Mouse (Mus musculus) cerebellum, postnatal 36 days (tissue): ENCODE measurements around the gene Olfr429.
"Not testable (repeated sequence)": the region's sequence is repeated elsewhere in the genome, so short reads cannot be mapped to it uniquely, and the experiment has no call there.

Experiments
- DNase-seq, 2 experiments: peaks; one replicate each; pipeline ENCODE4 v3.0.0; 2021 to 2022; ENCODE audit warnings: mixed read lengths in 2 of 2

Olfr429 gene

DNA sequence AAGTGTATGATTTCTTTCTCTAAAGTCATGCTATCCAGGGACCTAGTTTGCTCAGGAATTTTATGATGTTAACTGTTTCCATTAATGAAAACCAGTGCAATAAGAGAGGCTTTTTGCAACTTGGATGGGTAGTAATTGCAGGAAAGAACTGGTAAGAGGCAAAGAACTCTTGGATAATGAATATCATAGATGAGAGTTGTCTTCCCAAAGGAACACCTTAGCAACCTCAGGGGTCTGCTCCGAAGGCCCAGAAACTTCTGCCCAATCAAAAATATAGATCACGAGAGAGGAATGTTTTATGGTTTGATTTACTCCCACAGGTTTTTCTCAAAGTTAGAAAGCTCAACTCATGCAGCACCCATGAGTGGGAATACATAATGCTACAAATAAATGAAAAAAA is at the start of gene Olfr429:
Olfr429 (plus strand) TSS at position 301 of the 400 bp plus-strand sequence.
- no peak for DNase-seq

DNA sequence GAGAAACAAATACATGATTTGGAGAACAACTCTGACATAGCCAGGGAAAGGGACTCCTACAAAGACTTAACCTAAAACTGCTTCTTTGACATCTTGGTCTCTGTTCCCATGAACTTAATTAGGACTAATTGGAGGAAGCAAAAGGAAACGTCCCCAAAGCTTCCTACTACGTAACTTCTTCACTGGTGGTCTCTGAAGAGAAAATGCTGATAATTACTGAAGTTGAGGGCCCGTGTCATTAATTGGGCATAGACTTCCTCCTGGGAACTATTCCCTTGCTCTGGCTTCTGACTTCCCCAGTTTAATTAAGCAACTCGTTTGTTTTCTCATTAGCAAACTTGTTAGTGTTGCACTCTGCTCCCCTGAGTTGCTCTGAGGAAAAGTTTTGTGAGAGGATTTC is 48.3 kb upstream of the Olfr429 start:
- DNase-seq: no peak

- DNase-seq: no peak
These were observed 45.7 kb upstream of the Olfr429 start for GRCm38 (mm10) chr1:174038480-174038879.

- DNase-seq: no peak
These were observed 43.5 kb upstream of the Olfr429 start, which contains the start of gene Olfr433 for GRCm38 (mm10) chr1:174040523-174041177. Olfr433 (plus strand) TSS chr1:174040705.

DNA sequence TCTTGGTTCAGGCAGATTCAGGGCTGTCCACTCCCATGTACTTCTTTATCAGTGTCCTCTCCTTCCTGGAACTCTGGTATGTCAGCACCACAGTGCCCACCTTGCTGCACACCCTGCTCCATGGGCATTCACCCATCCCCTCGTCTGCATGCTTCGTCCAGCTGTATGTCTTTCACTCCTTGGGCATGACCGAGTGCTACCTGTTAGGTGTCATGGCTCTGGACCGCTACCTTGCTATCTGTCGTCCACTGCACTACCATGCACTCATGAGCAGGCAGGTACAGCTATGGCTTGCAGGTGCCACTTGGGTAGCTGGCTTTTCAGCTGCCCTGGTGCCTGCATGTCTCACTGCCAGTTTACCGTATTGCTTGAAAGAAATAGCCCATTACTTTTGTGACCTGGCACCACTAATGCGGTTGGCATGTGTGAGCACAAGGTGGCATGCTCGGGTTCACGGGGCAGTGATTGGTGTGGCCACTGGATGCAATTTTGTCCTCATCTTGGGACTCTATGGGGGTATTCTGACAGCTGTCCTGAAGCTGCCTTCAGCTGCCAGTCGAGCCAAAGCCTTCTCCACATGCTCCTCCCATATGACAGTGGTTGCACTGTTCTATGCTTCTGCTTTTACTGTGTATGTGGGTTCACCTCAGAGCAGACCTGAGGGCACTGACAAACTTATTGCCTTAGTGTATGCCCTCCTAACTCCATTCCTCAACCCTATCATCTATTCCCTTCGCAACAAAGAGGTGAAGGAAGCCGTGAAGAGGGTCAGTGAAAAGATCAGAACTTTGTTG is 41.8 kb upstream of the Olfr429 start:
- not testable (repeated sequence) for DNase-seq

- DNase-seq: no peak
These were observed 39.7 kb upstream of the Olfr429 start for GRCm38 (mm10) chr1:174044431-174044830.

- DNase-seq: not testable (repeated sequence)
These were observed 35.9 kb upstream of the Olfr429 start for GRCm38 (mm10) chr1:174048227-174048626.

GRCm38 (mm10) chr1:174048893-174049292 is 35.2 kb upstream of the Olfr429 start, which contains the start of gene Olfr432:
Olfr432 (plus strand) TSS chr1:174049205.
- DNase-seq: no peak

DNA sequence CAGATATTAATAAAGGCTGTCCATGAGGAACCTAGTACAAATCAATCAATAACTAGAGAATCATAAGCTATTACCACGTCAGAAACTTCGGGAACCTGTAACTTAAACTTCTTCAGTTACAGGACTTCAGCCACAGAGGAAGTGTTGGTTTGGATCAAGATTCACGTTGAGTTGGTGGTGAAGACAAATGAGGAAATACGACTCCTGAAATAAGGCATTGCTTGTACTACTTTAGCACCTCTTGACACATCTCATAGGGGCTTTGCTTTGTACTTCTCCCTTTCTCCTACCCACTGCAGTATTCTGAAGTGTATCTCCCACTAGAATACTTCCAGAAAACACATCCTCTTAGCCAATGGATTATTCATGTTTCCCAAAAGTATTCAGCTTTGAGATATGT is 34.8 kb upstream of the Olfr429 start:
- DNase-seq: not testable (repeated sequence)

- DNase-seq: no peak
These were observed 33.6 kb upstream of the Olfr429 start for GRCm38 (mm10) chr1:174050532-174050931.

- no peak for DNase-seq
These were observed 32.6 kb upstream of the Olfr429 start for GRCm38 (mm10) chr1:174051515-174051914.

- DNase-seq: no peak
These were observed 32.1 kb upstream of the Olfr429 start for GRCm38 (mm10) chr1:174051931-174052536.

DNA sequence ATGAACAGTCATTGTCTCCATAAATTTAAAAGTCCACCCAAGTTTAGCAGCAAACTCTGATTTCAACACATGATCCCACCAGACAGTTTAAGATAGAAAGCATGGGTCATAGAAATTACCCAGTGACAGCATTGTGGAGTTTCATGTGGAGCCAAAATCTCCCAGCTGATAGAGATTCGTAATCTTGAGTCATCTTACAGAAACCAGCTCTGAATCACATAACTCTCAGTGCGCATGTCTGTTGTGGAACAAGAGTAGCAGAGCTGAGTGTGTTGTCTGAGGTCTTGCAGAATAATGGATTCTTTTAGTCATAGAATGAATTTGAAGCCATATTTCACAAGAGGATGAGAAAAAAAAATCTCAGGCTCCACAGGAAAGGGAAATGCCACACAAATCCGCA is 31.1 kb upstream of the Olfr429 start:
- no peak for DNase-seq

- DNase-seq: no peak
These were observed 28.9 kb upstream of the Olfr429 start for GRCm38 (mm10) chr1:174055248-174055647.

DNA sequence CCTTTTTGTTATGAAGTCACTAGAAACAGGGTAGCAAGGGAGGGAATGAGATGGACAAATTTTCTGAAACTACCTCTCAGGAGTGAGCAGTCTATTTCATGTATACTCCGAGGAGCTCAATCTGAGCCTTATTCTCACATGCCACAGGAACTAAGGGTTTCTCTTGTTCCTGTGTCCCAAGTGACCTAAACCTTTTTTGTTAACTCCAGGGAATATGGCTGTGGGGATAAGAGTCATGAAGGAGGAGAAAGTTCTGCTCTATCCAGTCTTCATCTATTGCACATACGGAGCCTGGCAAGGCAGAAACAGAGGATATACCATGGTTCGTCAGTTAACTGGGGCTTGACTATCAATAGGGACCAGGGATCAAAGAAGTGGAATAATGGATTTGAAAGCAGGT is 17.8 kb upstream of the Olfr429 start, which contains the start of gene Olfr430:
Olfr430 (plus strand) TSS at position 301 of the 400 bp plus-strand sequence.
- no peak for DNase-seq

- no peak for DNase-seq
These were observed 12.5 kb downstream of the Olfr429 start, which contains the start of gene Olfr427 for GRCm38 (mm10) chr1:174096591-174096990. Olfr427 (plus strand) TSS chr1:174096891.

GRCm38 (mm10) chr1:174103735-174104134 is 19.6 kb downstream of the Olfr429 start:
- no peak for DNase-seq

DNA sequence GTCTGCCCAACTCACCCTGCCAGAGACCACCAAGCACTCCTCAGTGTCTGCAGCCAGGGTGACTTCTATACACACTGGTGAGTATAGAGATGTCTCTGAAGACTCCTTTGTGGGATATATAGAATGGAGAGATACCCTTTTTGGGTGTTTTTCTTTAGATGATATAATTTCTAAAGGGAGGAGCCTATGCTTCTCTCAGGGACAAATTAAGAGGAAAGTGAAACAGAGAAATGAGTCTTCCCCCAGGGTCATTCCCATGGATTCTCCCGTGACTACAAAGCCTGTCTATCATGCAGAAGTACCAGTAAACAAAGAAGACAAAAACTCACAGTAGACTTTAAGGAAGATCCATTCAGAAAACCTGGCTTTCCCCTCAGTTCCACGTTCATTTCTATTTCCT is 36.9 kb downstream of the Olfr429 start, which contains the start of gene Olfr231:
Olfr231 (minus strand) TSS at position 101 of the 400 bp plus-strand sequence.
- no peak for DNase-seq

- DNase-seq: no peak
These were observed 47.1 kb downstream of the Olfr429 start, which contains the start of gene Olfr424 for GRCm38 (mm10) chr1:174131217-174131616. Olfr424 (plus strand) TSS chr1:174131517.

DNA sequence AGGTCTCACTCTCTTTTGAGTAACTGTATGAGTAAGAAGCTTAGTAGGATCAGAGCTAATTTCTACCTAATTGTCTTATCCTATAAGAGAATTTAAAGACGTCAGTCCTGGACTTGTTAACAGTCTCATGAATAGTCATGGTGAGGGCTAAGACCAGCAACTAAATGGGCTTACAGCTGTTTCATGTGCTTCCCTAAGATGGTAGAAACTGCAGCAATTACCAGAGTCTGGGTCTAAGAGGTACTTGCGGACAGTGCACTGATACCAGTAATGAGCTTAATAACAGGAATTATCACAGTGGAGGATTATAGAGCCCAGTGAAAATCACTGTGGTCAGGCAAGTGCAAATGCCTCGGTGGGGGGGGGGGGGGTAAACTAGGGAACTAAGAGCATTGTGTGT is 47.9 kb downstream of the Olfr429 start:
- no peak for DNase-seq
